Mouse (Mus musculus): ENCODE measurements around the gene Tmc5. TPM values are rescaled to one million over a fixed set of nuclear protein-coding genes. Genes with fewer than 3 reads are reported as not detected.
A peak's percentile ranks its signal among the peaks of the same experiment; 100 is the strongest.

Tmc5 gene
- polyA plus RNA-seq, 1 experiment = 0.26 TPM

DNA sequence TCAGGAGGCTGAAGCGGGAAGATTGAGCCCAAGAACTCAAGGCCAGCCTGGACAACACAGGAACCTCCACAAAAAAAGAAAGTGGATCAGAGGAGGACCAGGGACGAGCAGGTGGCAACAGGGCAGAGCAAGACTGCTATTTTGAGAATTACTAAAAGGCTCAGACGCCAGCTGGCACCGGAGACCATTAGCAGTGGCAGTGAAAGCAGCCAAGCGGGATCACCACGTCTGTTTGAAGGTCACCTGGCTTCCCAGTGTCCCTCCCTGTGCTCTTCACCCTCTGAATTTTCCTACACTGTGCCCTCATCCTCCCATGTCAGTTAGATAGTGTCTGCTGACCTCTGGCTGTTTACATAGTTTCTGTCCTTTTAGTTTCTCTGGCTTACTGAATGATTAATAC lies 11.2 kb upstream of the Tmc5 start:
- DNase-seq (ENCODE audit: low read depth) = peak; percentile 41
- no peak for TF ChIP-seq CTCF (IDR thresholded peaks at IDR 0.05; ENCODE audit: borderline replicate concordance, extremely low read depth, insufficient read depth, insufficient read length)
- TF ChIP-seq POLR2A (IDR thresholded peaks at IDR 0.05; ENCODE audit: borderline replicate concordance, extremely low read depth, insufficient read depth, insufficient read length, poor library complexity, severe bottlenecking) = no peak

DNA sequence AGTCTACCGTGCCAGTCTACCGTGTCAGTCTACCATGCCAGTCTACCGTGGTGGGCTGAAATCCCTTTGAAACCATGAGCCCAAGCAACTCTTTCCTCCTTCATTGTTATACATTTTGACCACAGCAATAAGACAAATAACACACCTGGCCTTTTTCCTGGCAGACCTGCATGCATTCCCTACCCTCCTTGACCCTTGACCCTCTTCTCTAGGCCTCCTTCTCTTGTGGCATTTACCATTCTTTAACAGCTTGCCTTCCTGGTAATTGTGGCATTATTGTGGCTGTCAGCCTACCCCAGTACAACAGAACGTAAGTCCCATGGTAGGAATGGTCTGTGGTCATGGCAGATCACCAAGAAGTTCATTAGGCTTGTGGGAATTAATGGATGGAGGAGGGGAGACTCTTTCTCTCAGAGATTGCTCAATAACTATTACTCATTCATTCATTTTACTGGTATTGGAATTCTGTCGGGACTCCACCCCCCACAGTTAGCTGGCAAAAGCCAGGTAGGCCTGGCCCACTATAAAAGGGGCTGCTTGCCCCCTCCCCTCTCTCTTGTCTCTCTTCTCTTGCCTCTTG lies 6.3 kb upstream of the Tmc5 start:
- TF ChIP-seq CTCF (IDR thresholded peaks at IDR 0.05; ENCODE audit: borderline replicate concordance, extremely low read depth, insufficient read depth, insufficient read length) (no peak), POLR2A (IDR thresholded peaks at IDR 0.05; ENCODE audit: borderline replicate concordance, extremely low read depth, insufficient read depth, insufficient read length, poor library complexity, severe bottlenecking) (no peak)
- no peak for DNase-seq (ENCODE audit: low read depth)

DNA sequence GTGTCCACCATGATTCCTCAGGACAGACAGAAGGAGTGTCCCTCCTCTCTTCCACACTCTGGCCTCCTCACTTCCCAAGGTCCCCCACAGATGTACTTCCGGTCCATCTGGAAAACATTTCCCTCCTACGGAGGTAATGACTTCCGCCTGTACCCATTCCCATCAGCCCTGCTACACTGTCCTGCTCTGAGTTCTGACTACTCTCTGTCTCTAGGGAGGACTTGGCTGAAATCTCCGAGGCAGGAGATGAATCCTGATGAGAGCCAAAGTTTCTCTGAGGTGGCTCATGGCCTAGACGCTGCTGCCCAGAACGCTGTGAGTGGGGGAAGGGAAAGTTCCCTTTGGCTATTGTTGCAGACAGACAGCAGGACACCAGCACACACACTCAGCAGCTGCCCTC lies 5.0 kb upstream of the Tmc5 start:
- DNase-seq (ENCODE audit: low read depth) = peak; percentile 58
- TF ChIP-seq POLR2A (IDR thresholded peaks at IDR 0.05; ENCODE audit: borderline replicate concordance, extremely low read depth, insufficient read depth, insufficient read length, poor library complexity, severe bottlenecking) = no peak
- TF ChIP-seq CTCF (IDR thresholded peaks at IDR 0.05; ENCODE audit: borderline replicate concordance, extremely low read depth, insufficient read depth, insufficient read length) = no peak

DNA sequence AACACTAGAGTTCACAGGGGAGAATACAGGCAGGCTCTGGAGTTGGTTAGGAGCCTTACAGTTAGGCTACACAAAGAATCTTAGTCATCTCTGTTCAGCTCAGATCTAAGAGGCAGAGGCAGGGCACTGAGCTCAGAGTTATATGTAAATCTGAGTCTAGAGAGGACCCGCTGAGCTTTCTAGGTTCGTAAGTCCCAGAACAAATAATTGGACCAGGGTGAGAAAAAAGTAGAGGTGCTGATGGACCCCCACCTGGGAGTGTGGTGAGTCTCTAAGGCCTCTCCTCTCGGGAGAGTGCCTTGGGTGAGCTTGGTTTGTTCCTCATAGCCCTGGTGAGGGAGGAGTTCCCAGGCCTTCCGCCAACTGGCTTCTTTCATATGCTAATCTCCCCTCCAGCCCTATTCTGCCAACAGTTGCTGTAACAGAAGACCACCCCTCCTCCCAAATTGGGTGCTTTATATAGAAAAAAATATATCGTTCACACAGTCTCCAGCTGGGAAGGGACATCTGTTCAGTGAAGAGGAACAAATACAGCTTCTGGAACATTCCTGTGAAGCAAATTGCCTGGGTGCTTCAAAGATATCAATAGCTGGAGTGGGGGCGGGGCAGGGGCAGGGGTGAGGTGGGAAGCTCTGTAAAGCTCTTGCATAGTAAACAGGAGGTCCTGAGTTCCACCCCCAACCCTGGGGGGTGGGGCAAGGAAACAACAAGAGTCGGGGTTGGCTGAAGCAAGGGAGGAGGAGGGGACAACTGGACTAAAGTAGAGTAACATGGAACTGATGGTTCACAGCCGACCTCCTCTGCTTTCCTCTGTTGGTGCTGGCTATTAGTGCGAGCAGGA lies 3.3 kb upstream of the Tmc5 start:
- no peak for TF ChIP-seq CTCF (IDR thresholded peaks at IDR 0.05; ENCODE audit: borderline replicate concordance, extremely low read depth, insufficient read depth, insufficient read length)
- peak; percentile 57; the same call in 1 of the 2 replicates for TF ChIP-seq POLR2A (IDR thresholded peaks at IDR 0.05; ENCODE audit: borderline replicate concordance, extremely low read depth, insufficient read depth, insufficient read length, poor library complexity, severe bottlenecking)
- peak; percentile 98 for DNase-seq (ENCODE audit: low read depth)

DNA sequence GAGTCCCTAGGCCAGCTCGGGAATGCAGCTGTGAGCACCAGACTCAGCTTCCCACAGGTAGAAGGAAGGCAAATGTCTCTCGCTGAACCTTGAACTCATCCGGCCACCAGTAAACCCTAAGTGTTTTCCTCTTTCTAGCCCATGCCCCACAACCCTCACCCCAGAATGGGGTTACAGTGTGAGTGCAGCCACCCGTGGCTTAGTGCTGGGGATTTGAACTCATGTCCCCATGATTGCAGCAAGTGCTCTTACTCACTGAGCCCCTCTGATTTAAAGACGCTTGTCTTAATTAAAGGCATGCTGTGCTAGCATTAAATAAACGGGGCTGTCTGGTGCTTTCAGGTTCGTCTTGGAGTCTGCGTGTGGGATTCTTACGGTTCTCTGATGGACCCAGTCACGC lies 2.5 kb upstream of the Tmc5 start:
- DNase-seq (ENCODE audit: low read depth) = no peak
- TF ChIP-seq POLR2A (IDR thresholded peaks at IDR 0.05; ENCODE audit: borderline replicate concordance, extremely low read depth, insufficient read depth, insufficient read length, poor library complexity, severe bottlenecking) = no peak
- TF ChIP-seq CTCF (IDR thresholded peaks at IDR 0.05; ENCODE audit: borderline replicate concordance, extremely low read depth, insufficient read depth, insufficient read length) = no peak

DNA sequence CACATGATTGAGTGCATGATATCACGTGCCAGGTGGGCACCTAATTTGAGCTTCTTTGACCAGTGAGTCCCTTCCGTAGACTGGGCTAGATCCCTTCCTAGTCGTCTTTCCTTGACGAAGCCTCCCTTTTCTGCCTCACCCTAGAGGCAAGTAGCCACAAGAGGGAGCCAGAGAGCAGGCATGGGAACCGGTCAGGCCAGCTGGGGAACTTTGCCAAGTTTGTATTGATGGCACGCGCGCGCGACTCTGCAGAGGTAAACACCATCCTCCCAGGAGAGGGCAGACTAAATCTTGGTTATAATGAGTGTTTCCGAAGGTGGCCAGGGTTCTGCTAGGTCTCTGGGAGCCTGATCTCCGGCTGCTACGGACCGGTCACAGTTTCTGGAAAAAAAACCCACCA lies 1.9 kb upstream of the Tmc5 start:
- peak; percentile 94 for DNase-seq (ENCODE audit: low read depth)
- TF ChIP-seq CTCF (IDR thresholded peaks at IDR 0.05; ENCODE audit: borderline replicate concordance, extremely low read depth, insufficient read depth, insufficient read length) = peak; percentile 97
- TF ChIP-seq POLR2A (IDR thresholded peaks at IDR 0.05; ENCODE audit: borderline replicate concordance, extremely low read depth, insufficient read depth, insufficient read length, poor library complexity, severe bottlenecking) = no peak

DNA sequence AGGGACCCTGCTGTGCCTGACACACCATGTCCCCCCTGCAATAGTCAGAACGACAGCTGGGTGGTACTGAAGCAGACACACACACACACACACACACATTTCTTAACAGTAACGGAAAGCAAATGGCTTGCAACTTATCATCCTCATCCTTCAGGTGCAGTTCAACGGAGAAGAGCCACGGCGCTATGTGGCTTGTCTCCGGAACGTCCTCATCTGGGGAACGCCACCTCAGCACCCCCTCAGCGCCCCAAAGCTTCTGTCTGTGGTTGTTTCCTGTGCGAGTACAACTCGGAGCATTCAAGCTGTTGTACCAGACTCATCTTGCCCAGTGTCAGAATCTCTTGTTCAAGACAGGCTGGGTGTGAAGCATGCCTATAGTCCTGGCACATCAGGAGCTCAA lies 826 bp upstream of the Tmc5 start:
- TF ChIP-seq POLR2A (IDR thresholded peaks at IDR 0.05; ENCODE audit: borderline replicate concordance, extremely low read depth, insufficient read depth, insufficient read length, poor library complexity, severe bottlenecking) (no peak), CTCF (IDR thresholded peaks at IDR 0.05; ENCODE audit: borderline replicate concordance, extremely low read depth, insufficient read depth, insufficient read length) (no peak)
- DNase-seq (ENCODE audit: low read depth) = no peak

DNA sequence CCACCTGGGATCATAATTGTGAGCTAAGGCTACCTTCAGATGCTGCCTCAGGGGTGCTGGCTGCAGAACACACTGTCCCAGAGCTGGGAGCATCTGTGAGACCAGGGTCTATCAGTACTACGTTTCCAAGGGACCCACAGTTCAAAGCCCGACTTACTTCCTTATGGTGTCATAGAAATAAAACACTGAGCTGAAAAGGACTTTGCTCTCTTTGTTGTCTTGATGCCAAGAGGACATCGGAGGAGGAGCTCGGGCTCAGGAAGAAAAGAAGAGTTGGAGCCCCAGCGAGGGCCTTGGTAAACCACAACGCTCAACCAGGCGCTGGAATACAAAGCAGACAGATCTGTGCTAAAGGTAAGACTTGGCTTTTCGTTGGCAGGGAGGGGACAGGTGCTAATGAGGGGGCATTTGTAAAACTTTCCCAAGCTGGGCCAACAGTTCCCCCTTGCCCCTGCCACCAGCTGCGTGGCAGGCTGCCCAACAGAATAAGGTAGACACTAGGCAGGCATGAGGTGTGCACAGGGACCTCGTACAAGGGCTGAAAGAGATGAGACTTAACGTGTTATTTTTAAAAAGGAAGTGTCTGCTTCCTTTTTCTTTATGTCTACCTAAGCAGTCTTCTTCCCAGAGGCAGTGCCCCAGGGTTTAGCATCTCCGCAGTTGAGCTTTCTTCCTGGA lies 3.0 kb downstream of the Tmc5 start:
- DNase-seq (ENCODE audit: low read depth) = no peak
- TF ChIP-seq CTCF (IDR thresholded peaks at IDR 0.05; ENCODE audit: borderline replicate concordance, extremely low read depth, insufficient read depth, insufficient read length) (no peak), POLR2A (IDR thresholded peaks at IDR 0.05; ENCODE audit: borderline replicate concordance, extremely low read depth, insufficient read depth, insufficient read length, poor library complexity, severe bottlenecking) (no peak)

DNA sequence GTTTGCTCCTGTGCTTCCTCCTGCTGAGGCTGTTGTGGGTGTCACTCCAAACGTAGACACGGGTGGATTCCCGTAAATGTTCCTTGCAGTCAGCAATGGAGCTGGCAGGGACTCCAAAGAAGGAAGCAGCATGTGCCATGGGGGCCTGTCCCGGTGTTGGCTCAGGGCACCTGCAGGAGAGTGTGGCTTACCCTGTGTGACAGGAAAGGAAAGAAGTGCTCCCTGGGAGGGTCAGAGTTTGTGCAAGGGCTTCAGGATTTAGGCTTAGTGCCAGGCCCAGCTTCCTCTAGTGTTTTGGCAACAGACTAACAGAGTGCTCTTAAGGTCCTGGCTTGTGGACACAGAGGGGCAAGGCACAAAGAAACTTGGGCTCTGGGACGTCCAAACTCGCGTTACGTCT lies 7.7 kb downstream of the Tmc5 start:
- TF ChIP-seq CTCF (IDR thresholded peaks at IDR 0.05; ENCODE audit: borderline replicate concordance, extremely low read depth, insufficient read depth, insufficient read length) = no peak
- no peak for TF ChIP-seq POLR2A (IDR thresholded peaks at IDR 0.05; ENCODE audit: borderline replicate concordance, extremely low read depth, insufficient read depth, insufficient read length, poor library complexity, severe bottlenecking)
- DNase-seq (ENCODE audit: low read depth) = no peak

DNA sequence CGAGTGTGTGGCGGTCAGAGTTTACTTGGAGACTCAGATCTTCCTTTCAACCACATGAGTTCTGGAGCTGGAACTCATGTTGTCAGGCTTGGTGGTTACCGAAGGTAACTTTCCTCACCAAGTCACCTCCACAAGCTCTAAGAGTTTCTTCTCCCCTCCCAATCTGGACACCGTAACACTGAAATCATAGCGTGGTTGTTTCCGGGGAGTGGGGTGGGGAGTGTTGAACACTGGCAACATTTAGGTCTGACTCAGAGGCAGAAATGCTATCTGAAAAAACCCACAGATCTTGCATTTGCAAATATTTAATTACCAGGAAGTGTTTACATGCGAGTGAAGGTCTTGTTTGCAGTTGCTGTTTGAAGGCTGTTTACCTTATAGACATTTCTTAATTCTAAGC lies 12.7 kb downstream of the Tmc5 start:
- no peak for TF ChIP-seq POLR2A (IDR thresholded peaks at IDR 0.05; ENCODE audit: borderline replicate concordance, extremely low read depth, insufficient read depth, insufficient read length, poor library complexity, severe bottlenecking)
- no peak for TF ChIP-seq CTCF (IDR thresholded peaks at IDR 0.05; ENCODE audit: borderline replicate concordance, extremely low read depth, insufficient read depth, insufficient read length)
- DNase-seq (ENCODE audit: low read depth) = no peak

DNA sequence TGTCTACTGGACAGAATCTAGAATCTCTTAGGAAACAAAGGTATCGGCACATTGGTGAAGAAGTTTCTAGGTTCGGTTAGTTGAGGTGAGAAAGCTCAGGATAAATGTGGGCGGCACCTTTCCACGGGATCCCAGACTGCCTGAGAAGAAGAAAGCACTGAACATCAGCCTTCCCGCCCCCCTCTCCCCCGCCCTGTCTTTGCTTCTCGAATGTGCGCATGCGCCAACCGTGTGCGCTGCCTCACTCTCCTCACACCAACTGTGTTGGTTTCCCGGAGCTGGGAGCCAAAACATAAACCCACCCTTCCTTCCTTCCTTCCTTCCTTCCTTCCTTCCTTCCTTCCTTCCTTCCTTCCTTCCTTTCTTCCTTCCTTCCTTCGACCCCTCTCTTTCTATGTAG lies 13.6 kb downstream of the Tmc5 start:
- DNase-seq (ENCODE audit: low read depth) = no peak
- TF ChIP-seq CTCF (IDR thresholded peaks at IDR 0.05; ENCODE audit: borderline replicate concordance, extremely low read depth, insufficient read depth, insufficient read length) (no peak), POLR2A (IDR thresholded peaks at IDR 0.05; ENCODE audit: borderline replicate concordance, extremely low read depth, insufficient read depth, insufficient read length, poor library complexity, severe bottlenecking) (no peak)

Data from brain, embryonic 14.5 days (tissue).